Mouse (Mus musculus) stomach, postnatal 0 days (tissue): ENCODE measurements around the gene Fchsd2.

ENCODE experiments used
- CTCF ChIP-seq: IDR thresholded peaks from 2 replicates; pipeline ENCODE4 v1.5.1; 2016; ENCODE audit warnings: antibody characterized with exemption, low read depth, mild to moderate bottlenecking, moderate library complexity
- EP300 ChIP-seq: optimal IDR thresholded peaks from 2 replicates; pipeline ENCODE3; 2016; ENCODE audit warnings: antibody characterized with exemption

DNA sequence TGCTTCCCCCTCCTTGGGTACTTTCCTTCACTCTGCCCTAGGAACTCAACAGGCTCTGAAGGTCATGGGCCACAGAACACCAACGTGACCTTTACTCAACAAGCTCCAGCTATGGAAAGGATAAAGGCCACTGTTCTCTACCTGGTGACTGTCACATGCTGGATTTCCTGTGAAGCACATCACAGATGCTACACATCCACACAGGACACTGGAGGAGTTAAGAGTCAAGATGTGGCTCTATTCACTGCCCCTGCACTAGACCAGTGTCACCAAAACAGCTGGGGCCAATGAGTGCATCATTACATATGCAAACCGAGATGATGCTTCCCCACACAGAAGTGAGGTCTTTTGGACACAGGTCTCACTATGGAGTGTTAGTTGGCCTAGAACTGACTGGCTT is 25.1 kb upstream of the Fchsd2 start:
- TF ChIP-seq CTCF = no peak
- TF ChIP-seq EP300 = no peak
